Mouse (Mus musculus) embryonic facial prominence, embryonic 11.5 days (tissue): ENCODE measurements around the gene Phlda1. TPM values are rescaled to one million over a fixed set of nuclear protein-coding genes. Genes with fewer than 3 reads are reported as not detected.
A peak's percentile ranks its signal among the peaks of the same experiment; 100 is the strongest.

Experiments
- ATAC-seq: fragments of 200-750 bp; cut with Nextera tagmentation; replicated peaks from 2 replicates; pipeline ENCODE4 v1.8.0; 2017; ENCODE audit warnings: low read depth; ENCODE audit not compliant: insufficient number of reproducible peaks, low FRiP score, low TSS enrichment
- DNase-seq: peaks from one replicate; pipeline ENCODE4 v3.0.0-alpha.2; 2015; ENCODE audit warnings: low spot score
- H3K27ac ChIP-seq: fragments of 300-500 bp; sonication (generic); replicated peaks from 2 replicates; pipeline ENCODE4 v1.5.1; 2014; ENCODE audit warnings: mild to moderate bottlenecking, low read depth, low read length, control low read depth
- H3K27me3 ChIP-seq: fragments of 300-500 bp; sonication (generic); 2 replicates; pipeline ENCODE4 v1.6.1; 2014; ENCODE audit warnings: mild to moderate bottlenecking, low read length, moderate library complexity, mixed read lengths; ENCODE audit not compliant: control insufficient read depth, insufficient read depth
- H3K36me3 ChIP-seq: fragments of 300-500 bp; sonication (generic); replicated peaks from 2 replicates; pipeline ENCODE4 v1.6.1; 2014; ENCODE audit warnings: low read depth, mild to moderate bottlenecking, low read length, moderate library complexity, mixed read lengths; ENCODE audit not compliant: control insufficient read depth, insufficient read depth
- H3K4me1 ChIP-seq: fragments of 300-500 bp; sonication (generic); 2 replicates; pipeline ENCODE4 v1.6.1; 2014; ENCODE audit warnings: low read length, mixed read lengths; ENCODE audit not compliant: control insufficient read depth, insufficient read depth
- H3K4me2 ChIP-seq: fragments of 300-500 bp; sonication (generic); 2 replicates; pipeline ENCODE4 v1.6.1; 2014; ENCODE audit warnings: low read depth, mild to moderate bottlenecking, control low read depth, low read length, moderate library complexity
- H3K4me3 ChIP-seq: fragments of 300-500 bp; sonication (generic); 2 replicates; pipeline ENCODE4 v1.5.1; 2014; ENCODE audit warnings: low read depth, low read length, control low read depth
- H3K9ac ChIP-seq: fragments of 300-500 bp; sonication (generic); replicated peaks from 2 replicates; pipeline ENCODE4 v1.6.1; 2014; ENCODE audit warnings: mild to moderate bottlenecking, control low read depth, low read length
- H3K9me3 ChIP-seq: fragments of 300-500 bp; sonication (generic); replicated peaks from 2 replicates; pipeline ENCODE4 v1.6.1; 2016; ENCODE audit warnings: mild to moderate bottlenecking, low read length, inconsistent platforms, mixed read lengths; ENCODE audit not compliant: control insufficient read depth
- WGBS: fragments of 180-500 bp; shearing (Covaris S2); extraction: QIAGEN DNeasy Blood & Tissue Kit; methylation state at CpG from one replicate; pipeline ENCODE4 v1.1.7; 2014; 5-methylcytosine and 5-hydroxymethylcytosine counted together
- polyA plus RNA-seq: library from polyadenylated mRNA; unstranded; fragments of >200 nt; fragmentation: Nextera tagmentation; extraction: Ambion mirVana; gene quantifications from 2 replicates; pipeline ENCODE4 v1.2.1, GENCODE M21; 2014

Phlda1 gene
- polyA plus RNA-seq, 1 experiment from 2014 or later = 25.6 TPM

DNA sequence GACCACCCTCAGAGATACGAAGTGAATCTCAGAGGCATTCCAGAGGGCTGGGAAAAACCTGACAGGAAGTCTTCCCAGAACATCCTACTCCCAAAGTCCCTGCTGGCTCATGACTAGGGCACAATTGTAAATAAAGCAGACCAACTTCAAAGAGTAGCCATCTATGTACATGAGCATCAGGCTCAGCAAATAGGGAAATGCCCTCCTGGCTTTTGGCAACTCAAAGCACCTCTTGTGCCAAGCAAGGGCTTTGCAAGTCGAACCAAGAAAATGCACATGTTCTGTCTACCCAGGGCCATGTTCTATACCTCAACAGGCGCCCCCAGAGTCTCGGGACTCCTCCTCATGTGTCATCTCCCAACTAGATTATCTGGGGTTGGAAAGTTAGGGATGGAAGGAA, 15.6 kb downstream of the Phlda1 start:
- no peaks in the 10 kb centered on the region; the same call in none of the 2 replicates for H3K4me1 ChIP-seq

DNA sequence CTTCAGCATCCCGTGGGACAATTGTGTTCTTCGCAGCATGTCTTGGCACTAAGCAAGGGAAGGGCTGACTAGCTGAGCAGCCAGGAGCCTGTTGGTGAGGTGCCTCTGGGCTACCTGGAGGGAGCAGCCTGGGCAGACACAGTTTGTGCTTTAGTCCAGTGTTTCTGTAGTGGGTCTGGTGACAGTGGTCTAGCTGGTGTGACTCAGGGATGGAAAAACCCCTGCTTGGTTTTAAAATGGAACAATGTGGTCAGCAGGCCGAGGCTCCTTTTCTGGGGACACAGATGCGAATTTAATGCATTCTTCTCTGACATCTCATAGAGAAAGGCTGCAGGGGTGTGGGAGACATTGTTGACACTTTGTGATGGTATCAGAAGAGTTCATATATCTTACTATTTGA, 16.1 kb downstream of the Phlda1 start:
- ATAC-seq (no peak), DNase-seq (no peak)
- H3K4me1 ChIP-seq = no peaks in the 10 kb centered on the region; the same call in none of the 2 replicates
- no peak overlapping the region for H3K27ac ChIP-seq
- 78% methylated on average over 4 of the region's 4 CpGs for WGBS
- no peak overlapping the region for H3K9ac ChIP-seq
- H3K36me3 ChIP-seq = no peaks in the 10 kb centered on the region
- no peak overlapping the region for H3K4me3 ChIP-seq
- H3K4me2 ChIP-seq = no peak overlapping the region
- H3K9me3 ChIP-seq = no peaks in the 10 kb centered on the region
- no peaks in the 10 kb centered on the region for H3K27me3 ChIP-seq

More for the DNA sequence above, 15.6 kb downstream of the Phlda1 start:
- H3K4me2 ChIP-seq = no peak overlapping the region
- H3K9ac ChIP-seq = no peak overlapping the region
- DNase-seq (no peak), ATAC-seq (no peak)
- no peaks in the 10 kb centered on the region for H3K36me3 ChIP-seq
- no peak overlapping the region for H3K27ac ChIP-seq
- H3K9me3 ChIP-seq = no peaks in the 10 kb centered on the region
- WGBS = 58% methylated on average over 4 of the region's 4 CpGs
- H3K27me3 ChIP-seq = no peaks in the 10 kb centered on the region
- no peak overlapping the region for H3K4me3 ChIP-seq

GRCm38 (mm10) chr10:111523894-111524293, 17.8 kb downstream of the Phlda1 start:
- no peak overlapping the region for H3K9ac ChIP-seq
- ATAC-seq = no peak
- no peaks in the 10 kb centered on the region for H3K9me3 ChIP-seq
- no peaks in the 10 kb centered on the region; the same call in none of the 2 replicates for H3K4me1 ChIP-seq
- 61% methylated on average over 12 of the region's 12 CpGs for WGBS
- no peak overlapping the region for H3K4me3 ChIP-seq
- H3K27me3 ChIP-seq = no peaks in the 10 kb centered on the region
- no peaks in the 10 kb centered on the region for H3K36me3 ChIP-seq
- DNase-seq = no peak
- no peak overlapping the region for H3K4me2 ChIP-seq
- no peak overlapping the region for H3K27ac ChIP-seq

DNA sequence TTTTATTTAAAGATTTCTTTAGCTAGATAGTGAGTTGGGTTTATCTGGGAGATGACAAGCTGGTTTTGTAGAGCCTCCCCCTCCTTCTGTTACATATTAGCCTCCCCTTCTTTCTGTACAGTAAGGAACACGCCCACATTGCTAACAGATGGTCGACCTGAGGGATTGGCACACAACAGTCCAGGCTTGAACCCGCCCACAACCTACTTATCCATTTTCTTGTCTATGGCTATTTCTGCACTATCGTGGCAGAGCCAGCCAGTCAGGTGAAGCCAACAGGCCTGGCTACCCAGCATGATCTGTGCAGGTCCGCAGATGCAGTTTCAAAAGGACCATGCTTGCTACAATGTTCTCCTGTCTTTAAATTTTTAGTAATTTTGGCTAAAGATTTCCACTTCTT, 21.0 kb downstream of the Phlda1 start:
- Histone ChIP-seq H3K27ac (no peak overlapping the region), H3K4me1 (no peaks in the 10 kb centered on the region), H3K4me2 (no peak overlapping the region), H3K27me3 (no peaks in the 10 kb centered on the region), H3K9ac (no peak overlapping the region), H3K36me3 (no peaks in the 10 kb centered on the region), H3K4me3 (no peak overlapping the region), H3K9me3 (no peaks in the 10 kb centered on the region)
- 80% methylated on average over 5 of the region's 5 CpGs for WGBS
- DNase-seq (no peak), ATAC-seq (0 out of 2 replicates have a peak, but pooled peaks have one; percentile 13)

- no peak for ATAC-seq
- no peaks in the 10 kb centered on the region for H3K36me3 ChIP-seq
- DNase-seq = no peak
- no peaks in the 10 kb centered on the region for H3K9me3 ChIP-seq
- H3K4me2 ChIP-seq = no peak overlapping the region
- no peak overlapping the region for H3K9ac ChIP-seq
- H3K27ac ChIP-seq = no peak overlapping the region
- no peaks in the 10 kb centered on the region for H3K4me1 ChIP-seq
- 86% methylated on average over 7 of the region's 7 CpGs for WGBS
- no peaks in the 10 kb centered on the region for H3K27me3 ChIP-seq
- H3K4me3 ChIP-seq = no peak overlapping the region
These were observed 21.5 kb downstream of the Phlda1 start for GRCm38 (mm10) chr10:111527613-111528012.

DNA sequence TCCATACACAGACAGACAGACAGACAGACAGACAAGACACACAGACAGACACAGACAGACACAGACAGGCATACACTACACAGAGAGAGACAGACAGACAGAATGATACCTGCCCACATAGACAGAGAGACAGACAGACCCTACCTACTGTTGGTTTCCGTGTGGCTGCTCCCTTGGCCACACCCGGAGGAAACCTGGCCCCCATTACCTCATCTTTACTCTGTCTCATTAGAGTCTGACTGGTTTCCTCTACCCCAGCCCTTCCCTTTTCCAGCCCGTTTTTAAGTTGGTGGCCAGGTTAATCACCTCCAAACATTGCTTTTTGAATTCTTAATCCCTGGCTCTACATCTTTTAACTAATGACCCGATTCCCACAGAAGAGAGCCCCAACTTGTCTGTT, 22.2 kb downstream of the Phlda1 start:
- Histone ChIP-seq H3K4me1 (no peaks in the 10 kb centered on the region), H3K9ac (no peak overlapping the region), H3K9me3 (no peaks in the 10 kb centered on the region), H3K36me3 (no peaks in the 10 kb centered on the region), H3K27ac (no peak overlapping the region), H3K27me3 (no peaks in the 10 kb centered on the region), H3K4me2 (no peak overlapping the region), H3K4me3 (no peak overlapping the region)
- no peak for DNase-seq
- no peak for ATAC-seq
- 60% methylated on average over 4 of the region's 4 CpGs for WGBS

GRCm38 (mm10) chr10:111530398-111530797, 24.3 kb downstream of the Phlda1 start:
- no peak overlapping the region for H3K9ac ChIP-seq
- H3K4me1 ChIP-seq = no peaks in the 10 kb centered on the region
- DNase-seq (no peak), ATAC-seq (no peak)
- WGBS = 90% methylated on average over 7 of the region's 7 CpGs
- no peaks in the 10 kb centered on the region for H3K9me3 ChIP-seq
- no peak overlapping the region for H3K4me3 ChIP-seq
- H3K27ac ChIP-seq = no peak overlapping the region
- no peaks in the 10 kb centered on the region for H3K27me3 ChIP-seq
- no peak overlapping the region for H3K4me2 ChIP-seq
- no peaks in the 10 kb centered on the region for H3K36me3 ChIP-seq

- H3K27ac ChIP-seq = no peak overlapping the region
- H3K9me3 ChIP-seq = no peaks in the 10 kb centered on the region
- 64% methylated on average over 8 of the region's 8 CpGs for WGBS
- ATAC-seq (no peak), DNase-seq (no peak)
- H3K36me3 ChIP-seq = no peaks in the 10 kb centered on the region
- H3K9ac ChIP-seq = no peak overlapping the region
- no peaks in the 10 kb centered on the region for H3K27me3 ChIP-seq
- no peak overlapping the region for H3K4me3 ChIP-seq
- H3K4me2 ChIP-seq = no peak overlapping the region
- no peaks in the 10 kb centered on the region; the same call in 1 of the 2 replicates for H3K4me1 ChIP-seq
These were observed 28.6 kb downstream of the Phlda1 start for GRCm38 (mm10) chr10:111534691-111535090.
